Mouse (Mus musculus): ENCODE measurements around the gene Gpc6. TPM values are rescaled to one million over a fixed set of nuclear protein-coding genes. Genes with fewer than 3 reads are reported as not detected.

Gpc6 gene
- polyA plus RNA-seq, 1 experiment from 2014 or later: 32.2 TPM

- H3K36me3 ChIP-seq (ENCODE audit: control insufficient read depth, insufficient read depth, low read length): no peaks in the 10 kb centered on the region
- H3K27ac ChIP-seq (ENCODE audit: low read depth, low read length): no peak overlapping the region
- H3K4me2 ChIP-seq (replicated peaks; ENCODE audit: low read depth, low read length): no peak overlapping the region
- no peak overlapping the region for H3K9ac ChIP-seq (ENCODE audit: low read depth, low read length)
- no peaks in the 10 kb centered on the region for H3K9me3 ChIP-seq (ENCODE audit: control insufficient read depth, low read length)
- DNase-seq (ENCODE audit: low spot score): no peak
- ATAC-seq (ENCODE audit: low FRiP score): no peak
- H3K4me3 ChIP-seq (ENCODE audit: low read depth, low read length): no peak overlapping the region
- WGBS: 93% methylated on average over 3 of the region's 3 CpGs
- no peaks in the 10 kb centered on the region for H3K27me3 ChIP-seq (ENCODE audit: control insufficient read depth, insufficient read depth, low read length)
- H3K4me1 ChIP-seq (replicated peaks; ENCODE audit: control insufficient read depth, insufficient read depth, low read length): no peaks in the 10 kb centered on the region
Observed at GRCm38 (mm10) chr14:117397165-117397564, 472.1 kb downstream of the Gpc6 start.

DNA sequence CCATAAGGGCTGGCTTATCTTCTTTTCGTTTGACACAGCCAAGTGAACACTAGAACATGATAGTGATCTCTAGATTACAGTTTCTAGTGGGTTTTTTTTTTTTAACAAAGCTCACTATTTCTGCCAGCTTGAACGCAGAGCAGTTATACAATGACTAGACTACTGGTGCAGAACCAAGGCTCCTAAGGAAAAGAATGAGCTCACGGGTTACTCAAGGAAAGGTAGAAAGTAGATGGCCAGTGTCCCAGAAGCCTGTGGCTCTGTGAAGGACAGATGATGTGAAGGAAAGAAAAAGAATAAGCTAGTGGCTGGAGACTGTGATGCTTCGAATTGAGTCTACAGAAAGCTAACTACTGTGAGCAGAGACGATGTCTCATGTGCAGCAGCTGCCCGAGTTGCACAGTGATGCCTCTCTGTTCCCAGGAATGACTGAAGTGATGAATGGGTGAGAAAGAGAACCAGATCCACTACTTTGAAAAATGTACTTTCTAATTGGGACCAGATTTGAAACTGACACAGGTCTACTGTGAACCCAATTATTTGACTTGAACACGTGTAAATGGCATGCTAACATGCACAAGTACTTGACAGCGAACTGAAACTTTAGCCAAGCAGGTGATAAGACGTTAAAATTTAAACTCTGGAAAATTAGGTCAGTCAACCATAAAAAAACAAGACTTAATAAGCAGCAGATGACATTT, 482.9 kb downstream of the Gpc6 start:
- Histone ChIP-seq H3K27me3 (ENCODE audit: control insufficient read depth, insufficient read depth, low read length) (no peaks in the 10 kb centered on the region), H3K9me3 (ENCODE audit: control insufficient read depth, low read length) (no peaks in the 10 kb centered on the region), H3K36me3 (ENCODE audit: control insufficient read depth, insufficient read depth, low read length) (no peaks in the 10 kb centered on the region), H3K9ac (ENCODE audit: low read depth, low read length) (no peak overlapping the region), H3K4me2 (replicated peaks; ENCODE audit: low read depth, low read length) (no peak overlapping the region), H3K4me1 (replicated peaks; ENCODE audit: control insufficient read depth, insufficient read depth, low read length) (no peaks in the 10 kb centered on the region), H3K4me3 (ENCODE audit: low read depth, low read length) (no peak overlapping the region), H3K27ac (ENCODE audit: low read depth, low read length) (no peak overlapping the region)
- WGBS: 76% methylated on average over 9 of the region's 9 CpGs
- no peak for DNase-seq (ENCODE audit: low spot score)
- ATAC-seq (ENCODE audit: low FRiP score): no peak

DNA sequence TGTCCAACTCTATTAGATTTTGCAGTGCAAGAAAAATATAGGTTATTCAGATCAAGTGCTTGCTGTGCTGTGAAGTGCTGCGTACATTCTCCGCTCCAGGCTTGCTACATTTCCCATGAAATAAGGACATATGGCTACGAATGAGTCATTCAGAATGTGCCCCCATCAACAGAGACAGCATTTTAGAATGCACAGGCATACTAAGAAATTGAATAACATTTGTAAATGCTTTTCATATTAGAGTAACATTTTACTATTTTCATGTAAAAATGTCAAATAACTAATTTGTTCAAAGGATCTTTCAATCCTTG, 483.4 kb downstream of the Gpc6 start:
- ATAC-seq (ENCODE audit: low FRiP score): no peak

DNA sequence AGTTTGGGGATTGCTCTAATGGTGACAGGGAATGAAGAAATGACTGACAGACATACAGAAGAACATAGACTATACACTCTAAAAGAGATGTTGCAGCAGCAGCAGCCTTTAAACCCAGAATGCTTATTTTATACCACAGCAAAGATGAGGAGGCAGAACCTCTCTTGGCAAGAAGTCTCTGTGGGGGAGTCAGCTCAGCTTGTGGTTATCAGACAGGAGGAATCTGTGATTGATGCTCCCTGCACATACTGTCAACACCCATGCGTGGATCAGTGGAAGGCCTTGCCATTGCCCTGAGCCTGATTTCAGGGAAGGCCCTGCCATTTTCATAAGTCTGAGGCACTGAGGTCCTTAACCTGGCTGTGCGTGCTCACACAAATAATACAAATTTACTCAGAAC, 484.7 kb downstream of the Gpc6 start:
- WGBS: 79% methylated on average over 2 of the region's 2 CpGs
- H3K9ac ChIP-seq (ENCODE audit: low read depth, low read length): no peak overlapping the region
- H3K9me3 ChIP-seq (ENCODE audit: control insufficient read depth, low read length): no peaks in the 10 kb centered on the region
- no peaks in the 10 kb centered on the region for H3K36me3 ChIP-seq (ENCODE audit: control insufficient read depth, insufficient read depth, low read length)
- no peaks in the 10 kb centered on the region for H3K27me3 ChIP-seq (ENCODE audit: control insufficient read depth, insufficient read depth, low read length)
- H3K4me2 ChIP-seq (replicated peaks; ENCODE audit: low read depth, low read length): no peak overlapping the region
- H3K4me3 ChIP-seq (ENCODE audit: low read depth, low read length): no peak overlapping the region
- DNase-seq (ENCODE audit: low spot score): no peak
- no peak overlapping the region for H3K27ac ChIP-seq (ENCODE audit: low read depth, low read length)
- no peak for ATAC-seq (ENCODE audit: low FRiP score)
- H3K4me1 ChIP-seq (replicated peaks; ENCODE audit: control insufficient read depth, insufficient read depth, low read length): no peaks in the 10 kb centered on the region

More for the DNA sequence above, 483.4 kb downstream of the Gpc6 start:
- Histone ChIP-seq H3K9me3 (ENCODE audit: control insufficient read depth, low read length) (no peaks in the 10 kb centered on the region), H3K27me3 (ENCODE audit: control insufficient read depth, insufficient read depth, low read length) (no peaks in the 10 kb centered on the region), H3K4me3 (ENCODE audit: low read depth, low read length) (no peak overlapping the region), H3K4me1 (replicated peaks; ENCODE audit: control insufficient read depth, insufficient read depth, low read length) (no peaks in the 10 kb centered on the region), H3K36me3 (ENCODE audit: control insufficient read depth, insufficient read depth, low read length) (no peaks in the 10 kb centered on the region), H3K27ac (ENCODE audit: low read depth, low read length) (no peak overlapping the region), H3K9ac (ENCODE audit: low read depth, low read length) (no peak overlapping the region), H3K4me2 (replicated peaks; ENCODE audit: low read depth, low read length) (no peak overlapping the region)
- WGBS: 67% methylated on average over 3 of the region's 3 CpGs
- DNase-seq (ENCODE audit: low spot score): no peak

GRCm38 (mm10) chr14:117410511-117410910, 485.4 kb downstream of the Gpc6 start:
- 97% methylated on average over 2 of the region's 2 CpGs for WGBS
- Histone ChIP-seq H3K36me3 (ENCODE audit: control insufficient read depth, insufficient read depth, low read length) (no peaks in the 10 kb centered on the region), H3K27ac (ENCODE audit: low read depth, low read length) (no peak overlapping the region), H3K9me3 (ENCODE audit: control insufficient read depth, low read length) (no peaks in the 10 kb centered on the region), H3K9ac (ENCODE audit: low read depth, low read length) (no peak overlapping the region), H3K4me2 (replicated peaks; ENCODE audit: low read depth, low read length) (no peak overlapping the region), H3K4me3 (ENCODE audit: low read depth, low read length) (no peak overlapping the region), H3K27me3 (ENCODE audit: control insufficient read depth, insufficient read depth, low read length) (no peaks in the 10 kb centered on the region), H3K4me1 (replicated peaks; ENCODE audit: control insufficient read depth, insufficient read depth, low read length) (no peaks in the 10 kb centered on the region)
- ATAC-seq (ENCODE audit: low FRiP score) (no peak), DNase-seq (ENCODE audit: low spot score) (no peak)

- ATAC-seq (ENCODE audit: low FRiP score): no peak
- H3K27me3 ChIP-seq (ENCODE audit: control insufficient read depth, insufficient read depth, low read length): no peaks in the 10 kb centered on the region
- H3K9me3 ChIP-seq (ENCODE audit: control insufficient read depth, low read length): no peaks in the 10 kb centered on the region
- no peak overlapping the region for H3K27ac ChIP-seq (ENCODE audit: low read depth, low read length)
- DNase-seq (ENCODE audit: low spot score): no peak
- H3K4me1 ChIP-seq (replicated peaks; ENCODE audit: control insufficient read depth, insufficient read depth, low read length): no peaks in the 10 kb centered on the region
- no peak overlapping the region for H3K4me3 ChIP-seq (ENCODE audit: low read depth, low read length)
- no peak overlapping the region for H3K9ac ChIP-seq (ENCODE audit: low read depth, low read length)
- H3K4me2 ChIP-seq (replicated peaks; ENCODE audit: low read depth, low read length): no peak overlapping the region
- no peaks in the 10 kb centered on the region for H3K36me3 ChIP-seq (ENCODE audit: control insufficient read depth, insufficient read depth, low read length)
Observed at GRCm38 (mm10) chr14:117415045-117415444, 489.9 kb downstream of the Gpc6 start.

DNA sequence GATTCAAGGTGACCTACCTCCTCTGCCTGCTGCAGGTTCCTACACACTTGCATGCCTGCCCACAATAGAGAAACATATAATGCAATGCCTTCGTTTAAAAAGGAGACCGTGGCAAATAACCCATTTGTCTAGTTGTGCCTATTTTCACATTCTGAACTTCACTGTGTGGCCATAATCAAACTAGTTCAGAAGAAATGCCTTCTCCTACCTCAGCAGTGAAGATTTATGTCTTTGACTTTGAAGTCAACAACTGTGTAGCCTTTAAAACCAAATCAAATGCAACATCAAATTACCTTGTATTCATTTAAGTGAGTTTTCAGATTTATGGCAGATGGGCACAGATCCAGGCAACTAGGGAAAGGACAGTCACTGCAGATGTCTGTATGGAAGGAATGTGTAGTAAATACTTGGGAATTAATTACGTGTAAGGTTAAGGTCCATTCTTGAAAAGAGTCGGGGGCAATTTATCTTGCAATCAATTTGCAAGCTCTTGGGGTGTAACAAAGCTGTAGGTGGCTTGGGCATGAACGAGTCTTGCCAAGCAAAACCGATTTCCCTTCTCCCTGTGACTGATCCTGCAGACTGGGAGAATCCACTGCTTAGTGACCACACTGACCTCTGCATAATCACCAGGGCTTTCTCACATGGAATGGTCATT, 494.6 kb downstream of the Gpc6 start:
- Histone ChIP-seq H3K27me3 (ENCODE audit: control insufficient read depth, insufficient read depth, low read length) (no peaks in the 10 kb centered on the region), H3K4me1 (replicated peaks; ENCODE audit: control insufficient read depth, insufficient read depth, low read length) (no peaks in the 10 kb centered on the region), H3K36me3 (ENCODE audit: control insufficient read depth, insufficient read depth, low read length) (no peaks in the 10 kb centered on the region), H3K9ac (ENCODE audit: low read depth, low read length) (no peak overlapping the region), H3K4me2 (replicated peaks; ENCODE audit: low read depth, low read length) (no peak overlapping the region), H3K9me3 (ENCODE audit: control insufficient read depth, low read length) (no peaks in the 10 kb centered on the region), H3K27ac (ENCODE audit: low read depth, low read length) (no peak overlapping the region), H3K4me3 (ENCODE audit: low read depth, low read length) (no peak overlapping the region)
- no peak for DNase-seq (ENCODE audit: low spot score)
- WGBS: 43% methylated on average over 6 of the region's 6 CpGs
- no peak for ATAC-seq (ENCODE audit: low FRiP score)

DNA sequence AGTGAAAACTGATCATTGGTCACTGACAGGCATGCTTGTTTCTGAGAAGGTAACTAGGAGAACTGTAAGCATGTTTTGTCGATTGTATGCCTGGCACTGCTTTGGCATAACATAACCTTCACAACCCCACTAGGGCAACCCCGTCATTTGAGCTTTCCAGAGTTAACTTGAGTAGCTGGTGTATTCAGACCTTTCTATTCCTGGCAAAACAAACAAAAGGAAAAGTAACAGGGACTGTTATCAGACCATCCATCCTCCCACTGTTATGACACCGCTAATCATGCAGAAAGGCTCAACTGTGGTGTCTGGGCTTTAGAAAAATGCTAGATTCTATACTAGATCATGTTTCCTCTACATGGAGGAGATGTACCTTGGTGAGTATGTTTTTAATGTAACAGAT, 496.1 kb downstream of the Gpc6 start:
- Histone ChIP-seq H3K27me3 (ENCODE audit: control insufficient read depth, insufficient read depth, low read length) (no peaks in the 10 kb centered on the region), H3K27ac (ENCODE audit: low read depth, low read length) (no peak overlapping the region), H3K9ac (ENCODE audit: low read depth, low read length) (no peak overlapping the region), H3K9me3 (ENCODE audit: control insufficient read depth, low read length) (no peaks in the 10 kb centered on the region), H3K4me2 (replicated peaks; ENCODE audit: low read depth, low read length) (no peak overlapping the region), H3K4me1 (replicated peaks; ENCODE audit: control insufficient read depth, insufficient read depth, low read length) (no peaks in the 10 kb centered on the region), H3K36me3 (ENCODE audit: control insufficient read depth, insufficient read depth, low read length) (no peaks in the 10 kb centered on the region), H3K4me3 (ENCODE audit: low read depth, low read length) (no peak overlapping the region)
- DNase-seq (ENCODE audit: low spot score): no peak
- 69% methylated on average over 3 of the region's 3 CpGs for WGBS
- ATAC-seq (ENCODE audit: low FRiP score): no peak

DNA sequence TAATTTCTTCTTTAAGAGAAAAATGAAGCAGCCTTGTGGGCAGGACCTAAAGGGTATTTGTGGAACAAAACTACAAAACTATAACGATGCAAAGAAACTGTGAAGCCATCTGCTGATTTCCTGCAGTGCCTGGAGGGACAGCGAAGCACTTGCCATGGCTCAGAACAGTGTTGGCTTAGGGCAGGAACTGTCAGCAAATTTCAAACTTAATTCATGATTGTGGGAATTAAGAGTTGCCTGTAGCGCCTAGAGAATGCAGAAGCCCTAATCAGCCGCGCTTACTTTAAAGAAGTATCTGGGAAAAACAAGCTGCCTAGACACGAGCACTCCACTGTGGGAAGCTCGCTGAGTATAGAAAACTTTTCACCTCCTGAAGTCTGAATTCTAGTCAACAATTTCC, 501.0 kb downstream of the Gpc6 start:
- no peak overlapping the region for H3K27ac ChIP-seq (ENCODE audit: low read depth, low read length)
- no peaks in the 10 kb centered on the region for H3K27me3 ChIP-seq (ENCODE audit: control insufficient read depth, insufficient read depth, low read length)
- no peak for ATAC-seq (ENCODE audit: low FRiP score)
- no peaks in the 10 kb centered on the region for H3K4me1 ChIP-seq (replicated peaks; ENCODE audit: control insufficient read depth, insufficient read depth, low read length)
- 42% methylated on average over 7 of the region's 7 CpGs for WGBS
- H3K36me3 ChIP-seq (ENCODE audit: control insufficient read depth, insufficient read depth, low read length): no peaks in the 10 kb centered on the region
- H3K9ac ChIP-seq (ENCODE audit: low read depth, low read length): no peak overlapping the region
- no peak for DNase-seq (ENCODE audit: low spot score)
- no peak overlapping the region for H3K4me3 ChIP-seq (ENCODE audit: low read depth, low read length)
- H3K4me2 ChIP-seq (replicated peaks; ENCODE audit: low read depth, low read length): no peak overlapping the region
- H3K9me3 ChIP-seq (ENCODE audit: control insufficient read depth, low read length): no peaks in the 10 kb centered on the region
